Mouse (Mus musculus): ENCODE results near the gene Sgpp2.

The Sgpp2 gene

DNA sequence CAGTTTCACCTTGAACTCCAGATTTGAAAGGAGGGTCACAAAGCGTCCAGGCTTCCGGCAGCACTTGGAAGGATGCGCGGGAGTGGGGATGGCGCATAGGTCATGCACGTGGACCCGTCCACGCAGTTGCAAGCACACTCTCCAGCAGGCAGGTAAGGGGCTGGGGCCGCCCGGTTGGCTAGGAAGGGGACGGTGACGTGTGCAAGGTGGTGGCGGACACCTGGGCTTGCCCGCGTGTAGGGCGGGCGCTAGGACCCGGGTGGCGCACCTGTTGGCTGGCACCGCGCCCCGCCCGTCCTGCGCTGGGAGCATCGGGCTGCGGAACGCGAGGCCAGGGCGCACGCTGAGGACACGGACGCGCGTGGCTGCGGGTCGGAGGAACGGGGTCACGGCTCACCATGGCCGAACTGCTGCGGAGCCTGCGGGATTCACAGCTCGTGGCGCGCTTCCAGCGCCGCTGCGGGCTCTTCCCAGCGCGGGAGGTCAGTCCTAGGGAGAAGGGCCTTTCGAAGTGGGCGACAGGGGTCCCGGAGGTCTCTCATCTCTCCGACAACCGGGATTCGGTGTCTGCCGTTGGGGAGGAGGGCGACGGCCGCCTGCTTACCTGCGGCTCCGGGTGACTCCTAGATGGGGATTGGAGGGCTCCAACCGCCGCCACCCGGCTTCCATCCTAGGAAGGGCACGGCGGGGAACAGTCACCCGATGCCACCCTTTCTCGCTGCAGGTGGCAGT lies at the start of gene Sgpp2:
Gene Sgpp2 (plus strand): TSS at position 325 of the 732 bp plus-strand sequence.
- DNase-seq: peak; percentile 14

DNA sequence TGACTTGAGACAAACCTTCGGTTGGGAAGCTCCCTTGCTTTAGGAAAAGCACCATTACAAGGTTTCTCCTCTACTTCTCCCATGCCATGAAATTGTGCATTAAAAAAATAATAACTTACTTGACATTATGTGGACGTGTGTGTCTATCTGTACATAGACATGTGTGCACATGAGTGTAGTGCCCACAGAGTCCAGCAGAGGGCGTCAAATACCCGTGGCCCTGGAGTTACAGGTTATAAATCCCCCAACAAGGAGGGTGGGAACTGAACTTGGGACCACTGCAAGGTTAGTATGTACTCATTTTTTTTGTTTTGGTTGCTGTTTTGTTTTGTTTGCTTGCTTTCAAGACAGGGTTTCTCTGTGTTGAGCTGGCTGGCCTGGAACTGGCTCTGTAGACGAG lies 42.6 kb upstream of the Sgpp2 start:
- no peak for DNase-seq

DNA sequence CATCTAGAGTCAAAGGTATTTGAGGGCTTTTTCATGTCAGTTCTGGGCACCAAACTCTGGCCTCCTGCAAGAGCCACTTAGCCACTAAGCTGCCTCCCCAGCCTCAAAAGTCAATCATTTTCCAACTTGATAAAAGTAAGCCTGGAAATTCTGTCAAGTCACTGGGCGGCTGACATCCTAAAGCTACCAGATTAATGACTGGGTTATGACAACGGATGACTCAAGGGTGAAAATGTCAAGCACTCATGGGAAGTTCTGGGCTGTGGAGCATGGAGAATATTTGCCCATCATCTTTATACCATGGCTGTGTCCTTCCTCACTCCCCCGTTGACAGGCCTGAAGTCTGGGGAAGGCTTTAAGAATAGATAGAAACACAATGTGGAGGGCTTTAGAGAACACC lies 37.2 kb upstream of the Sgpp2 start:
- no peak for DNase-seq

DNA sequence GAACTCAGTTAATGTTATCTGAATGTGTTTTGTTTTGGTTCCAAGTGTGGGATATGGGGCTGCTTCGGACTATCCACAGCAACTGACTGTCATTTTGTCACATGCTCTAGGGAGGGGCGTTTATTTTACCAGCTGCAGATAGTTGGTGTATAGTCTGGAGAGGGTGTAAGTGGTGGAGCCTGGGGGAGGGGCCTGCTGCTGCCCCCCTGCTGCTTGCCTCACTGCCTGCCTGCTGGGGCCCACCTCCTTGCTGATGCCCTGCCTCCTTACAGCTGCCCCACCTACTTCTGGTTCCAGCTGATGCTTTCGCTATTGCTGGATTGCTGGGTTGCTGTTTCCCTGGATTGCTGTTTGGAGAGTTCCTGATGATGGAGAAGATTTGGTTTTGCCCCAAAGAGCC lies 31.0 kb upstream of the Sgpp2 start:
- no peak for DNase-seq

DNA sequence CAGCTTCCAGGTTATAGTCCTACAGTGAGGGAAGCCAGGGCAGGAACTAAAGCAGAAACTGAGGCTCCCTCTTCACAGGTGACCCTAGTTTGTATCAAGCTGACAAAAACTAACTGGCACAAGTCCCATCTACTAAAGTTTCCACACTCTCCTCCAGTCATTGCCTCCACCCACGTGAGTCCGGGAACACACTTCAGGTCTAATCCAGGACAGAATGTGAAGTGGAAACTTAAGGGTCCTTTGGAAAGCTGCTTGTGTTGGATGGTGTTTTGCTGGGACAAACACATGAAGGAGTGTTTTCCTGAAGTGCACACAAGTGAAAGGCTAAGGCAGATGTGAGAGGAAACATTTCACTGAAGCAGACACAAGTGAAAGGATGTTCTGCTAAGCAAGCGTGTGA lies 17.7 kb upstream of the Sgpp2 start:
- DNase-seq: no peak

DNA sequence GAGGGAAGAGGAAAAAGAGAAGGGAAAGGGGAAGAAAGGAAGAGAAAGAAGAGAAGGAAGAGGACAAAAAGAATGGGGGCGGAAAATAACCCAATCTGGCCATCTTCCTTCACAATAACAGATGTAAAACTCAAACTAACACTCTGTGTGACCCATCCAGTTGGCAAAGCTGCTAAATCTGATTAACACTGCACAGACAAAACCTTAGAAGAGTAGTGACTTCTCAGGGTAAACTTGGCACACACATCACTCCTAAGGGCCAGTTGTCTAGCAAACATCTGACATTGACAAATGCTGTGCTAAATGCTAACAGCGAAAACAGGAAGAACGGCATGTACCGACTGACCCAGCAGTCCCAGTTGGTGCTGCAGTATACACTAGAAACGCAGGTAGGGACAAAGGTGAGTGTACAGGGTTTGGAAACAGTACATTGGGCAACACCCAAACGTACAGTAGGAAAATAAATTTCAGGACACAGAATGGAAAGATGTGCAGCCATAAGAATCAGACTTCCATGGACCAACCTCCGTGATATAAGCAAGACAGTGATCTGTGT lies 10.4 kb upstream of the Sgpp2 start:
- DNase-seq: no peak

DNA sequence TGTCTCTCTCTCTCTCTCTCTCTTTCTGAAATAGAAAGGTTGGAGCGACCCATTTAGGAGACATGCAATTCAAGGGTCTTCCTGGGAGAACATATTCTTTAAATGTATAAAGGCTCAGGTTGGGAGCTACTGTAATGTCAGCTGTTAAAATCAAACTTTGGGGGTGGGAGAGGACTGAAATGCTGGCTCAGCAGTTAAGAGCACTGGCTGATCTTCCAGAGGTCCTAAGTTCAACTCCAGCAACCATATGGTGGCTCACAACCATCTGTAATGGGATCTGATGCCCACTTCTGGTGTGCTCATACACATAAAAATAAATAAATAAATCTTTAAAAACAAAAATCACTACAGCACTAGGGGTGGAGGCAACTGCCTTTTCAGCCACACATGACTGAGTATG lies 1.5 kb upstream of the Sgpp2 start:
- no peak for DNase-seq

DNA sequence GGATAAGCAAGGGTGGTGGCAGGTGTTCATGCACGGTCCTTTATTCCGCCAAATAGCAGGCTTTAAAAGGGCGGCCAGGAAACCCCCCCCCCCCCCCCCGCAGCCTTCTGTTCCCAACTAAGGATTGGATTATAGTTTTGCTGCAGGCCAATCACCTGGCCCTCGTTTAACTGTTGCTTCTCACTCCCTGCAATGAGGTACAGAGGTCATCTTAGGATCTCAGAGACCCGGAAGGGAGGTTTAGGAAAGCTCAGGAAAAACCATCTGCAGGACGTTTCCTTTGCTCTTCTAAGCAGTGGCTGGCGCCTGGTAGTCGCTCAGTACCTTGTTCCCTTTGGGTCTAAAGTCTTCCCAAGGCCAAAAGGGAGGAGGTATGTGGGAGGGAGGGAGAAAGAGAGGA lies 865 bp upstream of the Sgpp2 start:
- DNase-seq: no peak

DNA sequence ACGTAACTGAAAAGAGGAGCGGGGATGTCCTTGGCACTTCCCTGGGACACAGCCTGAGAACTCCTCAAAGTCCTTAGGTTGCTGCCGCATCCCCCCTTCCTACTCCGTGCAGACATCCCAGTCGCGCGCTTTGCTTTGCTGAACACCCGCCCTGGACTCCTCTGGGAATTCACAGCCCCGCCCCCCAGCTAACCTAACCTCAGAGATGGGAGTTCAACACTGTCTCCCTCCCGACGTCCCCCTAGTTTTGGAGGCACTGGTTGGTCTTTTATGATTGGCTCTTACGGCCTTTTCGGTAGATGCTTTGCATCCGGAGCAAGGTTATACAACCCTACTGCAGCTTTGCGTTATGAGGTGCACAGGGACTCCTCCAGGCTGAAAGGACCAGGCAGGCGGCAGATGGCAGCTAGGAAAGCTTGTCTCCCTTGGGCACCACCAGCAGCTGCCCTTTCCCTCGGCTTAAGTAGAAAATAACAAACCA lies 756 bp downstream of the Sgpp2 start:
- peak; percentile 8 for DNase-seq

DNA sequence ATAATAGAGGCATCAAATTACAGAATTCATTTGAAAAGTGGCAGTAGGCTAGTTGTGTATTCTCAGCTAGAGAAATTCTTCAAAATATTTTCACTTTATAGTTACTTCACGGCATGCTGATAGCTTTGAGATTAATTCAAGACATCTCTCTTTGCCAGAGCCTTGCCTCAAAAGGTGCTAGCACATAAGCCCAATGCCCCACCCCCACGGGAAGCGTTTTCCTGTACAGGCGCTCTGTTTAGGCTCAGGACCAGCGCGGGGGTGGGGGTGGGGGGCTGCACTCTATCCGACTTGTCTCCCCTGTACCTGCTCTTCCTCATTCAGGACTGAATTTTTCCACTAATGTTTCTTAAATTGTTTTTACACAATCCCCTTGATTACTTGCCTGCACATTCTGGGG lies 1.3 kb downstream of the Sgpp2 start:
- no peak for DNase-seq

DNA sequence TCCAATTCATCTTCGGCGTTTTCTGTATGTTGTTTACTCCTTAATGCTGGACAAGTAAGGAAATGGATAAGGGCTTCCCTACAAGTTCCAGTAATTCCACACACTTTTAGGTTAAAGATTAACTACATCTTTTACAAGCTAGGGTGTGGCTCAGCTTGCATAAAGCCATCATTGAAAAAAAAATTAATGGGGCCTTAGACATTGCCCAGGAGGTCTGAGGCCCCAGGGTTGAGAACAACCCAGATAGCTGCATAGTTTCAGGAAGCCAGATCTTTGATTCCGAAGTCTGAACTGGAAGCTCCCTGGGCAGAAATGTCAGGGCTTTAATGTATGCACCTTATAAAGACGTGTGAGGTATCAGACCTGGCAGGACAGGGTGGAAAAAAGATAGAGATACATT lies 2.8 kb downstream of the Sgpp2 start:
- no peak for DNase-seq

DNA sequence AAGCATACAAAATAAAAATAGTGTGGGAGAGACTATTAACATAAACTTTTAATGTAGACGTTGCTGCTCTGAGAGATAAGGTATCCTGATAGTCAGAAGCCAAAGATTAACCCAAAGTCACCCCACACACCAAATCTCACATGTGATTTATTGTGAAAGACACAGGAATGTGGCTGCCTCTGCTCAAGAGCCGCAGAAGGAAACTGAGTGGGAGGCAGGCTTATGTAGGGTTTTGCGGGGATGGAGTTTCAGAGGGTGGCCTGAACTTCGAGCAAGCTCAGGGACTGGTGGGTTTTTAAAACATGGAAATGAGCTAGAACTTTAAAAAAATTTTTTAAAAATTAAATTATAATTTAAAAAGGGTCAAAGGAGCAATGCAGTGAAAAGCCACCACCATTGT lies 3.8 kb downstream of the Sgpp2 start:
- DNase-seq: no peak

DNA sequence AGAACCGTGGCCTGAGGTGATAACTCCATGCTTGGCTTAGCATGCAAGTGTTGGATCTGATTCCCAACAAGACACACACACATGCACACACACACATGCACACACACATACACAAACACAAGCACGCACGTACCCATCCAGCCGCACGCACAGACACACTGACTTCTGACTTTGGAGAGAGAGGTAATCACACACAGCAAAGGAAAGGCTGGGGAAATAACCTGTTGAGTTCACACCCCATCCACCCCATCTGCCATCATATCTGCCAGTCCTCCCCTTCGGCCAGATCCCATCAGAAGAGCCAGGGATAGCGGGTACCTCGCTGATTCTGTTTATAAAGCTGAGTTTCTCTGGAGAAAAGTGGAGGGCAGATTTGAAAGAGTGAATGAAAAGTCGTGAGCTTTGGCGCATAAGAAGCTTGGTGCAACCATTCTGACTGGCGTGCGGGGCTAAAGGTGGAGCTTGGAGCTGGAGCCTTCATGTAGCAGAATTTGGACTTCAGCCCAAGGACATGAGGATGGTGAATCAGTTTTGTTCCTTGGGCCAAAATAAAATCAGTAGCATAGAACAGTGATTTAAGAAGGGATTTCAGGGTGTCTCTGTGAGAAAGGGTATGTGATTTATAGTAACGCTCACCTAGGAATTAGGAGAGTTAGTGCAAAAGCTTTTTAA lies 8.1 kb downstream of the Sgpp2 start:
- no peak for DNase-seq

DNA sequence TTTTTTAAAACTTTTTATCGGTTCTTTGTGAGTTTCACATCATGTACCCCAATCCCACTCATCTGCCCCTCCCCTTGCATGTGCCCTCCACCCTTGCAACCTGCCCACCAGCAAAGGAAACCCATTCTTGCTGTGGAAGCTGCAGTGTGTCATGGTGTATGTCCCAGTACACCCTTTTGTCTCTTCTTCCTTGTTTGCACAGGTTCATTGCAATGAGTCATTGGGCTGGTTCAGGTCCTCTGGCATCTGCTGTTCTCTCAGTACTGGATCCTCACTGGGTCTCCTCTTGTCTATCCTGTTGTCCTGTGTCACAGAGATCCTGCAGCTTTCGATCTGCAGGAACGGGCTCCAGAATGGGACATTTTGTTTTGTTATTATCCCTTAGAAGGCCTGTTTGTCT lies 10.1 kb downstream of the Sgpp2 start:
- no peak for DNase-seq

DNA sequence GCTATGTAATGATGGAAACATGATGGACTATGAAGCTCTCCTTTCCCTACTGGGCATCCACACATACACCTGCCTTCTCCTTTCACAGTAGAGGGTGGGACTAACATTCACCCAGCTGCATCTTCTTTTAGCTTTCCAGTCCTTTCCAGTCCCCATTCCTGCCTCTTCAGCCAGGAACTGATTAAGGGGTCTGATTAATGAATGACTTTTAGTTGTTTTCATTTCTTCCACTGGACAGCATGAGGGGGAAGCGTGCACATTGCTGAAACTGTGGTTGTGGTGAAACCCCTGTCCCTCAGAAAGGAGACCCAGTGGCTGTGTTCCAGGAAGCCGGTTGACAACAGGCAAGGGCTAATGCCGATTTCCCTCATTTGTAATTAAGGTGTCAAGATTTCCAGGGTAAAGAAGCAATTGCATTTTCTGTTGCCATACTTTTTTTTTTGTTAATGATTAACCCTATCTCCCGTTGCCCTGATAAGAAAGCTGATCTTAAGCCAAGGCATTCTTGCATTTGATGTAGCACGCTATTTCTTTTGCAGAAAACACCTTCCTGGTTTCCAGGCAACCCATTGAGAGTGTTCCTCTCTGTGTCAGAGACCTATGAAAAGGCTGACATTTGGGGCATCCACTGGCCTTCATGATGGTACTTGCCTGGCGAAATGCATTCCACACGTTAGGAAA lies 12.1 kb downstream of the Sgpp2 start:
- no peak for DNase-seq

DNA sequence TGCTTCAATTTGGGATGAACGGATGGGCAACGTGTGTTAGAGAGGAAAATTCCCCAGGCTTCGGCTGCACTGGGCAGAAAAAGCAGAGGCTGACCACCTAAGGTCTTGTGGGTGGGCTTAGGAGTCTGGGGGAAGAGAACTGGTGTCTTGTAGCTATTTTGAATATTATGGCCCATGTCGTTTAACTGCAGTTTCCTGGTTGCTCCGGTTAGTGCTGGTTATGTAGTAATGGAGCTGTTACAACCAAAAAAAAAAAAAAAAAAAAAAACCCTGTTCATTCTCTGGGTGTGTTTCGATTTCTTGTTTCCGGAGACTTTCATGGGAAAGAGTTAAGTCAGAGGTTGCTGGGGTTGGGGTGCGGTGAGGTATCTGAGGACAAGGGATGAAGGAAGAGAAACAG lies 12.7 kb downstream of the Sgpp2 start:
- DNase-seq: no peak

DNA sequence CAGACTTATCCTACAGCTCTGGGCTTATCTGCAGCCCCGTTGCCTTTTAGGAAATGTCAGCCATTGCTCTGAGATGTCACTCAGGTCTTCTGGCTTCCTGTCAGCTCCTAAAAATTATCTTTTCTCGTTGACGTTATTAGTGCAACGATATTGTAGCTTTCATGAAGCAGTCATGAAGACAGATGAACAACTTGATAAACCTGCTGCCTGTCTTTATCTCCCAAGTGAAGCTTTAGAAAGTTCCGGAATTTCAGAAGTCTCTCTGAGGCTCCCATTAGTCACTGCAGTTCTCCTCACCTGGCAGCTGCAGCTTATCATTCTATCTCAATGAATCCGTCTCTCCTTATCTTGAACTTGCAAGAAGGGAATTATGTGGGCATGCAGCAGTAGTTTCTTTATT lies 13.9 kb downstream of the Sgpp2 start:
- DNase-seq: no peak

DNA sequence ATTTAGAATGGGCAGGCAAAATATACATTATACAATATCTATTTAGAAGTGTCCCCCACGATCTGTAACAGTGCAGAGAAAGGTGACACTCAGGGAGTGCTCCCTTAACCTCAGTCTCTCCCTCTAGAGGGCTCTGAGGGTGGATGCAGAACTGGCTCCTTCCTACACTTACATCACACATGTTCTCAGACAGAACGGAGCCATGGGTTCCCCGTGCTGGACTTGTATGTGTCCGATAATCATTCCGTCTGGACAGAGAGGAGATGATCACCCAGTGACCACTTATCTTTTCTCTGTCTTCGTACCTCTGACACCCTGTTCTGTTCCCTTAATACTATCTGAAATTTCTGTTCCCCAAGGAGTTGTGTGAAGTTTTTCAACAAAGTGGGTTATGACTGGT lies 15.7 kb downstream of the Sgpp2 start:
- DNase-seq: no peak

DNA sequence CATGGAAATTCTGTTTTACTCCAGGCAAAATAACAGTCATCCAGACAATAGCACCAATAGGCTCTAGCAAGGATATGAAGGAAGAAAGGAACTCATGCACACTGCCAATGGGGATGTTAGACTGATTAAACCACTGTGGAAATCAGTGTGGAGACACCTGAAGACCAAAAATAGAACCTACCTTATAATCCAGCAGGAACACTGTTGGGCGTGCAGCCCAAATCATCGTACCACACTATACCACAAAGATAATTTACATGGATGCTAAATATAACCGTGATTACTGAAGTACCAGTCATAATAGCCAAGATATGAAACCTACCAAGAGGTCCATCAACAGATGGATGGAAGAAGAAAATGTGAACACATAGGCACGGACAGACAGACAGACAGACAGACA lies 18.5 kb downstream of the Sgpp2 start:
- no peak for DNase-seq

DNA sequence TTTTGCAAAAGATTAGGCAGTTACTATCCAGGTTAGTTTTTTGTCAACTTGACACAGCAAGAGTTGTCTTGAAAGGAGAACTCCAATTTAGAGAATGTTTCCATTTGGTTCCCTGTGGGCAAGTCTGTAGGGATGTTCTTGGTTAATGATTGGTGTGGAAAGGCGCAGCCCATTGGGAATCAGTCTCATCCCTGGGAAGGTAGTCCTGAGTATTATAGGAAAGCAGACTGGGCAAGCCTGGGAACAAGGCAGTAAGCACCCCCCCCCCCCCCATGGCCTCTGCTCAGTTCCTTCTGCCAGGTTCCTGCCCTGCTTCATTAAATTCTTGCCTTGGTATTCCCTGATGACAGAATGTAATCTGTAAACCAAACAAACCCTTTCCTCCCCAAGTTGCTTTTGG lies 19.7 kb downstream of the Sgpp2 start:
- DNase-seq: no peak

DNA sequence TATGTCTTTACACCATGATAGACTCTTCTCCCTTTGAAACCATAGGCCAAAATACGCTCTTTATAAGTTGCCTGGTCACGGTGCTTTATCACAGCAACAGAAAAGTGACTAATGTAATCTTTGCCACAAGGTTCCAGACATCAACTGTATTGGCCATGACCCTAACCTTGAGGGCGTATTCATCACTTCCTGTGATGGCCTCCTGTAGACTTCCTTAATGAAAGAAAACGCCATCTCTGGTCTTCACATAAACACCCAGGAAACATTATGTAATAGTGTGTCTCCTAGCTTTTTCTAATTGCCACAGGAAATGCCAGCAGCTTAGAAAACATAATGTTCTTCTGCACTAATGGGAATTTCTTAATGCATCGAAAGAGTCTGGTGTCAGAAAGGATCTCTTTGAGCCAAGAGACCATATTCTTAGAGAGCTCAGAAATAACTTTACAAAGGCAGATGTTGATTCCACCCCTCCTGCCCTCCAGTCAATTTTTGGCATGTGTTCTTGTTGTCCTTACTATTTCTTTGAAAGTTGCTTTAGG lies 20.5 kb downstream of the Sgpp2 start:
- DNase-seq: no peak

DNA sequence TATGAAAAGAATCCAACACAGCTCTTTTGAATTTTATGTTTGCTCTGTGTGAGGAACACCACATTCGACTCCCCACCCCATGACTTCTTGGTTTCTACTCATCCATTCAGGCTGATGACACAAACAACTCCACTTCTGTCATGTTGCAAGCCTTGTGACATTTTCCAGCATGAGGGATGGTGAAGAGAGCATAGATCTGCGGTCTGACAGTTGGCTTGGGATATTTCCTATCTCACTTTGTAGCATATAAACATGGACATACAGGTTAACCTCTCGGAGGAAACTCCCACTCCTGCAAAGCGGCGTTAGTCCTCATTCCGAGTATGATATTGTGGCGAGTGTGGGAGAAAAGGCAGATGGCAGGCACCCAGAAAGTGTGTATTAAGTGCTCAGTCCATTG lies 27.6 kb downstream of the Sgpp2 start:
- DNase-seq: no peak

DNA sequence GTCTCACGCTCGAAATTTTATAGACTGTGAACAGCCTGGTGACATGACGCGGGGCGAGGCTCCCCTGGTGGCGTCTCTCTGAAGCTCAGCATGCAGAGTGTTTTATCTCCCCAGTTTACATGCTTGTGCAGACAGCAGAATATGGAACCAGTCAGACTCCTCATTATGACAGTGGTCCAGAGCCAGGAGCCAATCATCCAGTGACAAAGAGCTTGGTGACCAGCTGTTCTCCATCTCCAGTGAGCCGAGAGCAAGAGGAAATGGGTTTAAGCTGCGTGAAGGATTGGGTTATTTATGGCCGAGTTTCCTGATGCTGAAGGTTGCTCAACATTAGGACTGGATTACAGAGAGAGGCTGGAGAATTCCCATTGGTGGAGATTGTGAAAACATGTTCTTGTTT lies 28.1 kb downstream of the Sgpp2 start:
- DNase-seq: peak; percentile 21

DNA sequence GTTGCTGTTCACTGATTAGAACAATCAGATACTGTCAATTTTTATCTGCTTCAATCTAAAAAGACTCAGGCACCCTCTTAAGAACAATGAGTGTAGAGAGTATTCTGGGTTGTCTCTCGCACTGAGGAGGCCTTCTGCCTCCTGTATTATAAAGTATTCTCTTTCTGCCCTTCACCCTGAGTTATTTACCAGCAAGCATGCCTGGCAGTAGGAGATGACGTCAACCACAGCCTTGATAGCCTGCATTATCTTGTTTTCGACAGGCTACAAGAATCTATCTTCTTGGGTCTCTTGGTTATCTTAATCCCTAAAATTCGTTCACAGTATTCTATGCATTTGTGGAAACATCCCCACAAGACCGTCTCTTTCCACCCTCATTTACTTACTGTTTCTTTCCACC lies 29.8 kb downstream of the Sgpp2 start:
- no peak for DNase-seq
